Mouse (Mus musculus) midbrain, embryonic 11.5 days (tissue): ENCODE results near the gene Nedd9. TPM values are rescaled to one million over a fixed set of nuclear protein-coding genes. Genes with fewer than 3 reads are reported as not detected.
"Not testable (repeated sequence)": the region's sequence is repeated elsewhere in the genome, so short reads cannot be mapped to it uniquely, and the experiment has no call there.

ENCODE experiments used
- ATAC-seq: fragments of 200-750 bp; cut with Nextera tagmentation; 2 replicates; pipeline ENCODE4 v1.8.0; 2017; ENCODE audit warnings: moderate TSS enrichment, moderate library complexity; ENCODE audit not compliant: low FRiP score
- DNase-seq: peaks from one replicate; pipeline ENCODE4 v3.0.0; 2015; ENCODE audit warnings: low spot score; ENCODE audit errors: missing footprints
- H3K27ac ChIP-seq: fragments of 300-500 bp; sonication (generic); 2 replicates; pipeline ENCODE4 v1.5.1; 2014; ENCODE audit warnings: low read depth, low read length
- H3K27me3 ChIP-seq: fragments of 300-500 bp; sonication (generic); 2 replicates; pipeline ENCODE4 v1.6.1; 2014; ENCODE audit warnings: mild to moderate bottlenecking, low read length, moderate library complexity, mixed read lengths; ENCODE audit not compliant: control insufficient read depth, insufficient read depth
- H3K36me3 ChIP-seq: fragments of 300-500 bp; sonication (generic); 2 replicates; pipeline ENCODE4 v1.6.1; 2014; ENCODE audit warnings: mild to moderate bottlenecking, low read length, moderate library complexity, mixed read lengths; ENCODE audit not compliant: control insufficient read depth, insufficient read depth
- H3K4me1 ChIP-seq: fragments of 300-500 bp; sonication (generic); 2 replicates; pipeline ENCODE4 v1.6.1; 2014; ENCODE audit warnings: low read length; ENCODE audit not compliant: control insufficient read depth, insufficient read depth
- H3K4me2 ChIP-seq: fragments of 300-500 bp; sonication (generic); 2 replicates; pipeline ENCODE4 v1.6.1; 2014; ENCODE audit warnings: mild to moderate bottlenecking, moderate library complexity
- H3K4me3 ChIP-seq: fragments of 300-500 bp; sonication (generic); 2 replicates; pipeline ENCODE4 v1.5.1; 2014; ENCODE audit warnings: low read depth, low read length
- H3K9ac ChIP-seq: fragments of 300-500 bp; sonication (generic); 2 replicates; pipeline ENCODE4 v1.6.1; 2014; ENCODE audit warnings: low read length
- H3K9me3 ChIP-seq: fragments of 300-500 bp; sonication (generic); 2 replicates; pipeline ENCODE4 v1.6.1; 2016; ENCODE audit warnings: low read length; ENCODE audit not compliant: control insufficient read depth
- WGBS: fragments of 180-500 bp; shearing (Covaris S2); extraction: QIAGEN DNeasy Blood & Tissue Kit; methylation state at CpG from one replicate; pipeline ENCODE4 v1.1.7; 2014; 5-methylcytosine and 5-hydroxymethylcytosine counted together
- polyA plus RNA-seq: library from polyadenylated mRNA; unstranded; fragments of >200 nt; fragmentation: Nextera tagmentation; extraction: Ambion mirVana; gene quantifications from 2 replicates; pipeline ENCODE4 v1.2.1, GENCODE M21; 2014

Gene Nedd9
- polyA plus RNA-seq, 1 experiment from 2014 or later, result 18.5 TPM

DNA sequence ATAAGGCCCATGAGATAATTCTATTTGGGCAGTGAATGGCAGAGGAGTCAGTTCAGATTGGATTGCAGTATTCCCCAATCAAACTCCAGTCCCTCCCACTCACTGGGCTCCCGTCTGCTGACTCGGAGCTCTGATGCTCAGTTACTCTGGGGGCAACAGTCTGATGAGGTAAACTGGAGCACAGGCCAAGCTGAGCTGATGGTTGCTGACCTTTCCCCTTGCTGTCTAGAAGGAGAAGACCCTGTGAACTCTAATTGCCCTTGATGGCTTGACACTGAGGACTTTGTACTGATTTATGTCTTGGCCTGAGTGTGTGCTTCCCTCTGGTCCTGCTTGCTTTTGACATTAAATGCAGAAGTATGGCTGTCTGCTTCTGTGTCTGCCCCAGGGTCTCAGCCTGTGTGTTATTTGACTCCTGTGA, 110.1 kb downstream of the Nedd9 start:
- WGBS, result 44% methylated on average over 2 of the region's 2 CpGs
- H3K36me3 ChIP-seq, result no peaks in the 10 kb centered on the region
- H3K4me2 ChIP-seq, result no peak overlapping the region
- H3K9ac ChIP-seq, result no peak overlapping the region
- H3K27ac ChIP-seq, result no peak overlapping the region
- DNase-seq, result peak; percentile 73
- ATAC-seq, result no peak
- peaks cover 5% of the 10 kb centered on the region; the same call in 1 of the 2 replicates for H3K4me1 ChIP-seq
- no peaks in the 10 kb centered on the region for H3K9me3 ChIP-seq
- no peak overlapping the region for H3K4me3 ChIP-seq
- H3K27me3 ChIP-seq, result no peaks in the 10 kb centered on the region

DNA sequence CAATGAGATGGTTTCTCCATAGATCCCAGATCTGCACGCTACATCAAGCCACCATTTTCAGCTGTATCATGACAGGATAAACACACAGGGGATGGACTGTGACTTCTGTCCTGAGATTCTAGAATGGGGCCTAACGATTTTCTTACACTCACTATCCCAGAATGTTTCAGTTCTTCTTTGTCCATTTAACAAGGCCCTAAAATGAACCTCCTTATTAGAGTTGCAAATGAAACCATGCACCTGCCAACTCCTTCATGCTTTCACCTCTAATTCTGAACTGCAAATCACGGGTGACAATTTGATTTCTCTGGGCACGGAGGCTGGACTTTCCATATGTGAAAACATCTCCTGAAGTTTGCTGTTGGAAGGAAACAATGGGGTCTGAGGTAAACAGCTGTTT, 111.1 kb downstream of the Nedd9 start:
- Histone ChIP-seq H3K36me3 (no peaks in the 10 kb centered on the region), H3K4me3 (no peak overlapping the region), H3K9ac (no peak overlapping the region), H3K27ac (no peak overlapping the region), H3K4me1 (peaks cover 5% of the 10 kb centered on the region; the same call in 1 of the 2 replicates), H3K27me3 (no peaks in the 10 kb centered on the region), H3K4me2 (no peak overlapping the region), H3K9me3 (no peaks in the 10 kb centered on the region)
- DNase-seq (peak; percentile 78), ATAC-seq (0 out of 2 replicates have a peak, but pooled peaks have one; percentile 9)
- WGBS, result 59% methylated on average over 4 of the region's 4 CpGs

DNA sequence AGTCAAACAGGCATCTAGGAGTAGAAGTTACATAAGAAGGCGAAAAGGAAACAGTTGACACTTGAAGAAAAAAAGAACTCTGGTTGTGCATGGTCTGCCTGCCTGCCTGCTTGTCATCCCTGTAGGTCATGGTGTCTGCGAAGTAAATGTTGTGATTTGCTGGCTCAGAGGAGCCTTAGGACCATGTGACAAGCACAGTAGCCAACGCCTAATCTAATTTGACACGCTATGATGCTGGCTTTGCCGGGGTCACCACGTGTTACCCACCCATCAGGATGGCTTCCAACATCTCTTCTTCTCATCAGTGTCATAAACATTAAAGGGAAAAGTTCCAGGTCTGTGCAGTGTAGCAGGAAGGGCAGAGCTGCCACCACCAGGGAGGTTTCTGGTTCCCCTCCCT, 111.5 kb downstream of the Nedd9 start:
- no peaks in the 10 kb centered on the region for H3K9me3 ChIP-seq
- no peak overlapping the region for H3K27ac ChIP-seq
- no peak overlapping the region for H3K9ac ChIP-seq
- no peak for DNase-seq
- WGBS, result 61% methylated on average over 6 of the region's 6 CpGs
- H3K4me3 ChIP-seq, result no peak overlapping the region
- H3K4me1 ChIP-seq, result peaks cover 5% of the 10 kb centered on the region; the same call in 1 of the 2 replicates
- 0 out of 2 replicates have a peak, but pooled peaks have one; percentile 27 for ATAC-seq
- no peaks in the 10 kb centered on the region for H3K27me3 ChIP-seq
- no peak overlapping the region for H3K4me2 ChIP-seq
- no peaks in the 10 kb centered on the region for H3K36me3 ChIP-seq

DNA sequence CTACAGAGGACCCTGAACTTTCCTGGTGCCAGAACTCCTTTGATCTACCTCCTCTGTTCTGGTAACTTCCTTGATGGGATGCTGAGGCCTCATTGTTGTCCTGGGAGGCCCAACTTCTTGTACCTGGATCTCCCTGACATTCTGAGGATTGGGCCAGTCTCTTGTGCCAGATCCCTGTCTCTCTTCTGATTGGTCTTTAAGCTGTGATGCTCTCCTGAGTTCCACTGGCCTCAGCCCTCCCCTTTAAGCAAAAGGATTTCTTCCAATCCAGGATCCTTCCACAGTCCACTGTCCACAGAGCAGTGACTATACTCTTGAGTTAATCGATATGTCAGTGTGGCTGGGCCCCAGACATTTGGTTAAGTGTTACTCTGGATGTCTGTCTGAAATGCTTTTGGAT, 112.3 kb downstream of the Nedd9 start:
- DNase-seq, result peak; percentile 53
- ATAC-seq, result no peak
- Histone ChIP-seq H3K4me2 (no peak overlapping the region), H3K27me3 (no peaks in the 10 kb centered on the region), H3K27ac (no peak overlapping the region), H3K9ac (no peak overlapping the region), H3K36me3 (no peaks in the 10 kb centered on the region), H3K4me3 (no peak overlapping the region), H3K4me1 (peaks cover 5% of the 10 kb centered on the region; the same call in 1 of the 2 replicates), H3K9me3 (no peaks in the 10 kb centered on the region)
- WGBS, result 92% methylated on average over 1 of the region's 1 CpGs

DNA sequence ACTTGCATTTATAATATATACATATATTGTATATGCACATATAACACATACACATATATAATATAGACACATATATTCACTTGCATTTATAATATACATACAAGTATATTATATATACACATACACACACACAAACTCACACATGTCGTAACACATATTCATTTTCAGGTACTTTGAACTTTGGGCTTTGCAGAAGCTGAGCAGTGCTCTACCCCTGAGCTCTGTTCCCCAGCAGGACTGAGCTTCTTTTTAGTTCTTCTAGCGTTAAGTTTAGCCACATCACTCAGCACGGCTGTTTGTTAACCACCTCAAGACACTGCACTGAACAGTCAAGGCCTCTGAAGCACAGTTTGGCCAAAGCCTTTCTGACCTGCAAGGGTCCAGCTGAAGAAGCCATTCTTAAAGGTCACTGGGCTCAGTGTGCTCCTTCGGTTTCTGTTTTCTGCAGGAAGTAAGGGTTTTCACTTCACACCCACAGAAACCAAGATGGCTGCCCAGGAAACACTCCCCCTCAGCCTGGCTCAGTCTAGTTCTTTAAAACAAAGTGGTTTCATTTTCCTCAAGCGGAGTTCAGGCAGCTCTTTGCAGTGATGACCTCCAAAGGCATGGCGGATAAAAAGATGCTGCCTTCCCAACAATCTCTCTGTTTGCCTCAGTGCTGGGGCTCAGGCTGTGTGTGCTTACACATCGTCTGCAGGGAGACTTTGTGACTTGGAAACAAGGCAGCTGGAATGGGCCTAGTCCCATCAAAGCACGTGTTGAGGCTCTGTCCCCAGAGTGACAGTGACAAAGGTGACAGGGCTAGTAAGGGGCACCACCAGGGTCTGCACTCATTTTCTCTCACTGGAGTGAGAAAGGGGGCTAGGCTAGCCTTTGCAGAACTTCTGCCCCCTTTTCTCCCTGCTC, 114.4 kb downstream of the Nedd9 start:
- Histone ChIP-seq H3K27ac (no peak overlapping the region), H3K4me3 (no peak overlapping the region), H3K9me3 (no peaks in the 10 kb centered on the region), H3K36me3 (no peaks in the 10 kb centered on the region), H3K9ac (no peak overlapping the region), H3K4me1 (peaks cover 5% of the 10 kb centered on the region; the same call in 1 of the 2 replicates), H3K27me3 (no peaks in the 10 kb centered on the region), H3K4me2 (no peak overlapping the region)
- ATAC-seq (no peak), DNase-seq (peak; percentile 66)
- 76% methylated on average over 8 of the region's 8 CpGs for WGBS

DNA sequence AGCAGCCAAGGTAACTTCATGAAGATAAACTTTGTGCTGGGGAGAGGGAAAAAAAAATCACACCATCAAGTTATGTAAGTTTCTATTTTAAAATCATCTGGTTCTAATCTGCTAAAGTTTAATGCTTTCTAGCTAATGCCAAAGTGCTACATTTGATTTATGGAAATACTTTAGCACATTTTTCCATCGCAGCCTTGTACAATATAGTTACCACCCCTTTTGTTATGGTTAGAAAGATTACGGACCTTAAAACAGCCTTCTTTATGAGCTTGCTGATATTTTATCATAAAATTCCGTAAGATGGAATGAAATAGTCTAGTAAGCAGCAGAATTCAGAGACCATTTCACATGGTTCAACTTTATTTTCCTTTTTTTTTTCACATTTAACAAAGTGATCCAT, 115.6 kb downstream of the Nedd9 start:
- WGBS, result 91% methylated on average over 3 of the region's 3 CpGs
- Histone ChIP-seq H3K4me2 (no peak overlapping the region), H3K36me3 (no peaks in the 10 kb centered on the region), H3K4me1 (peaks cover 5% of the 10 kb centered on the region; the same call in 1 of the 2 replicates), H3K4me3 (no peak overlapping the region), H3K27me3 (no peaks in the 10 kb centered on the region), H3K9ac (no peak overlapping the region), H3K27ac (no peak overlapping the region), H3K9me3 (no peaks in the 10 kb centered on the region)
- DNase-seq, result no peak
- no peak for ATAC-seq

DNA sequence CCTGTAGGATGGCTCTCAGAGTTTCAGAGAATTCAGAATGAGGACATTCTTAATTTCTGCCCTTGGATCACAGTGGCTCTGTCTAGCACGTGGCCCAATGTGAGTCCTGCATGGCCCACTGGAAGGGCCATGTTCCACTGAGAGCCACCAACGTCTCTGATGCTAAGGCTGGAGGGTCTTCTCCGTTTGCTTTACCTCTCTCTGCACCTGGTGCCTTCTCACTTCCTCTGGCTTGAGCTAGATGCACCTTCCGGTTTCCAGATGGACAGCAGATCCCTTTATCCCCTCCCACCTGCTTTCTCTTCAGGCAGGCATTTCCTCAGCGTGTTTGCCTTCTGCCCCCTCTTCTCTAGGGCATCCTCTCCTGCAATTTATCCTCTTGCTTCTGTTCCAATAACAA, 118.5 kb downstream of the Nedd9 start:
- Histone ChIP-seq H3K27ac (no peak overlapping the region), H3K9ac (no peak overlapping the region), H3K9me3 (no peaks in the 10 kb centered on the region), H3K27me3 (no peaks in the 10 kb centered on the region), H3K4me2 (no peak overlapping the region), H3K36me3 (no peaks in the 10 kb centered on the region), H3K4me1 (no peaks in the 10 kb centered on the region), H3K4me3 (no peak overlapping the region)
- DNase-seq (peak; percentile 12), ATAC-seq (no peak)
- WGBS, result 84% methylated on average over 5 of the region's 5 CpGs

DNA sequence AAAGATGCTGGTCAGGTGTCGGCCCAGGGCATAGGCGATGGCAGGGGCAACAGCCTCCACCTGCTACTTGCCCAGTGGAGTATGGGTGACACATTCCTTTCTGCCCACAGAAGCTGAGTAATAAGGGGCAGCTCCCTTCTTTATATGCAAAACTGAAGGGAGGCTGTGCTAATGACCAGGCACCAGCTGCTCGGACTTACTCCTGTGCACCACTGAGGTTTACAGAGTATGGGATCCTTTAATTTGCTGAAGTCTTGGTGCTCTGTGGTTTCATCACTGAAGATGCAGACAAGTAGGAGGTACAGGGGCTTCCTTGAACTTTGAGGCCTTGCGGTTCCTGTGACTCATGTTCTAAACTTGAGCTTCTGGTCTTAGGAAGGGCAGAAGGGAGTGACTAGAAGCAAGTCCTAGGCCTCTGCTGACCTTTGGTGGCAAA, 120.0 kb downstream of the Nedd9 start:
- Histone ChIP-seq H3K27me3 (no peaks in the 10 kb centered on the region), H3K4me2 (no peak overlapping the region), H3K9me3 (no peaks in the 10 kb centered on the region), H3K27ac (no peak overlapping the region), H3K4me3 (no peak overlapping the region), H3K9ac (no peak overlapping the region), H3K36me3 (no peaks in the 10 kb centered on the region), H3K4me1 (no peaks in the 10 kb centered on the region)
- DNase-seq, result no peak
- WGBS, result 87% methylated on average over 4 of the region's 4 CpGs
- no peak for ATAC-seq

DNA sequence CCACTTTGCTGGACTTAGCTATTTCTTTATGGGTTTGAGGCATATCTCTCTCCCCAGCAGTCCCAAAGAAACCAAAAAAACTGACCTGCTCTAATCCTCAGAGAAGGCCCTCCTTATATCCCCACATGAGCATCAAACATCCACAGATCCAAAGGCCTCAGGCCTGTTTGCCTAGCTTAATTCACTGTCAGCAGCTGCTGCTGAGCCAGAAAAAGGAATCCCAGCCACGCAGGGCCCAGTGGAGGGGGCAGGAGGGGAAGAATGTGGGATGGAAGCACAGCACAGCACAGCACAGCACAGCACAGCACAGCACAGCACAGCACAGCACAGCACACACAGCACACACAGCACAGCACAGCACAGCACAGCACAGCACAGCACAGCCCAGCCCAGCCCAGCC, 120.6 kb downstream of the Nedd9 start:
- not testable (repeated sequence) for H3K4me3 ChIP-seq, H3K9me3 ChIP-seq, H3K27me3 ChIP-seq, DNase-seq, ATAC-seq, H3K9ac ChIP-seq, H3K27ac ChIP-seq, H3K4me1 ChIP-seq, H3K36me3 ChIP-seq, H3K4me2 ChIP-seq
- WGBS, result 43% methylated on average over 1 of the region's 1 CpGs
